In the genomic region with DNA sequence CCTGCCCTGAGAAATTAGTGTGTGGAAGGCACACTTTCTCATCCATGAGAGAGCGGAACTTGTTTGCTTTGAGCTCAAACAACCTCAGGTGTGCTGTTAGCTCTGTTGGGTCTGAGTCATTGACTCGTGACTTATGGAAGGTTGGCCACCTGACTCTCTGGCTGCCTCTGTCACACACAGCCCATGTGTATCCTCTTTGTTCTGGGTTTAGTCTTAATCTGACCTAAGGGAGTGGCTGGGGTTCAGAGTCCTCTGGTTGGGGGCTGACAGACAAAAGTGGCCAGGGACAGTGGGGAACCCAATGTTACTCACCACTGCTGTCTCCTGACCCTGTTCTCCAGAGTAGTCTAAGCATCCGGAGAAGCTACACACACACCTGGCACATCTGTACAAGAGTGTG, we compare ENCODE assay signal across 10 mouse cellular contexts. TPM values are rescaled to one million over a fixed set of nuclear protein-coding genes. Genes with fewer than 3 reads are reported as not detected.
DNase-seq lines count a peak whose midpoint lies in the region; ATAC-seq and TF ChIP-seq lines count a peak whose summit lies in the region.
"Had no signal": no experiment of that assay in that cellular context is flagged by ENCODE, and none has a peak within 500 bp of the region (broad histone marks: within the 10 kb centered on the region; RNA-seq: fewer than 3 reads in every experiment).

No protein-coding gene starts in this region.

- TF ChIP-seq CTCF in forebrain, postnatal 0 days (IDR thresholded peaks at IDR 0.05; ENCODE audit: low read depth): no peak

- H3K4me3 ChIP-seq in forebrain, embryonic 11.5 days (ENCODE audit: low read depth, low read length): no peak overlapping the region
- H3K4me3 ChIP-seq in forebrain, postnatal 0 days (ENCODE audit: low read depth, low read length): no peak overlapping the region
- H3K4me3 ChIP-seq in liver, embryonic 13.5 days (replicated peaks): no peak overlapping the region
- no peak overlapping the region for H3K4me3 ChIP-seq in liver, embryonic 11.5 days (ENCODE audit: low read depth, low read length)
- no peak overlapping the region for H3K4me3 ChIP-seq in intestine, embryonic 15.5 days (replicated peaks)
- no peak overlapping the region for H3K4me3 ChIP-seq in stomach, embryonic 16.5 days (replicated peaks; ENCODE audit: low read length)

- H3K27me3 ChIP-seq in forebrain, embryonic 11.5 days (ENCODE audit: control insufficient read depth, insufficient read depth, low read length): no peaks in the 10 kb centered on the region
- H3K27me3 ChIP-seq in forebrain, postnatal 0 days (ENCODE audit: insufficient read depth, low read length): no peaks in the 10 kb centered on the region
- 0 out of 2 replicates have a peak, but pooled peaks cover 6% of the 10 kb centered on the region for H3K27me3 ChIP-seq in liver, embryonic 13.5 days
- 0 out of 2 replicates have a peak, but pooled peaks cover 2% of the 10 kb centered on the region for H3K27me3 ChIP-seq in liver, embryonic 11.5 days (replicated peaks; ENCODE audit: control insufficient read depth, insufficient read depth, low read length)
- no peaks in the 10 kb centered on the region for H3K27me3 ChIP-seq in intestine, embryonic 15.5 days (replicated peaks)
- no peaks in the 10 kb centered on the region for H3K27me3 ChIP-seq in stomach, embryonic 16.5 days (ENCODE audit: control insufficient read depth, insufficient read depth, low read length)

- DNase-seq in forebrain, embryonic 11.5 days (ENCODE audit: low spot score): no peak
- no peak for DNase-seq in forebrain, postnatal 0 days
- no peak for DNase-seq in liver, embryonic 13.5 days
- DNase-seq in liver, embryonic 11.5 days (ENCODE audit: low spot score): no peak
- DNase-seq in thymus, postnatal 36 days: no peak
- no peak for DNase-seq in spleen, postnatal 14 days (ENCODE audit: low spot score in 2 of 2)

- no peak overlapping the region for H3K27ac ChIP-seq in forebrain, embryonic 11.5 days (ENCODE audit: low read depth, low read length)
- H3K27ac ChIP-seq in forebrain, postnatal 0 days (ENCODE audit: low read depth, low read length): no peak overlapping the region
- H3K27ac ChIP-seq in liver, embryonic 13.5 days: peak overlapping the region; percentile 64
- H3K27ac ChIP-seq in liver, embryonic 11.5 days (ENCODE audit: low read depth, low read length): no peak overlapping the region
- H3K27ac ChIP-seq in intestine, embryonic 15.5 days: no peak overlapping the region
- no peak overlapping the region for H3K27ac ChIP-seq in stomach, embryonic 16.5 days (ENCODE audit: low read length)

- ATAC-seq in forebrain, embryonic 11.5 days (replicated peaks; ENCODE audit: low FRiP score): 0 out of 2 replicates have a peak, but pooled peaks have one; percentile 21
- no peak for ATAC-seq in forebrain, postnatal 0 days
- no peak for ATAC-seq in liver, embryonic 13.5 days (ENCODE audit: low read depth)
- ATAC-seq in liver, embryonic 11.5 days (replicated peaks; ENCODE audit: low FRiP score): no peak
- peak; percentile 77 for ATAC-seq in intestine, embryonic 15.5 days
- ATAC-seq in stomach, embryonic 16.5 days (ENCODE audit: insufficient read depth, low FRiP score): peak; percentile 71

- no peaks in the 10 kb centered on the region for H3K9me3 ChIP-seq in forebrain, embryonic 11.5 days (ENCODE audit: control insufficient read depth, low read length)
- H3K9me3 ChIP-seq in forebrain, postnatal 0 days (ENCODE audit: low read length): no peaks in the 10 kb centered on the region
- no peaks in the 10 kb centered on the region for H3K9me3 ChIP-seq in liver, embryonic 13.5 days (replicated peaks)
- no peaks in the 10 kb centered on the region for H3K9me3 ChIP-seq in liver, embryonic 11.5 days (ENCODE audit: control insufficient read depth, low read length)
- no peaks in the 10 kb centered on the region for H3K9me3 ChIP-seq in intestine, embryonic 15.5 days
- no peaks in the 10 kb centered on the region for H3K9me3 ChIP-seq in stomach, embryonic 16.5 days (replicated peaks; ENCODE audit: control insufficient read depth, low read length)

- H3K9ac ChIP-seq in forebrain, embryonic 11.5 days (ENCODE audit: low read length): no peak overlapping the region
- H3K9ac ChIP-seq in forebrain, postnatal 0 days: no peak overlapping the region
- peak overlapping the region; percentile 22; the same call in 1 of the 2 replicates for H3K9ac ChIP-seq in liver, embryonic 13.5 days
- H3K9ac ChIP-seq in liver, embryonic 11.5 days (ENCODE audit: low read depth, low read length): no peak overlapping the region
- no peak overlapping the region for H3K9ac ChIP-seq in intestine, embryonic 15.5 days
- no peak overlapping the region for H3K9ac ChIP-seq in stomach, embryonic 16.5 days (ENCODE audit: low read length)

- H3K36me3 ChIP-seq in forebrain, embryonic 11.5 days (ENCODE audit: control insufficient read depth, insufficient read depth, low read length): no peaks in the 10 kb centered on the region
- no peaks in the 10 kb centered on the region for H3K36me3 ChIP-seq in forebrain, postnatal 0 days (ENCODE audit: insufficient read depth)
- H3K36me3 ChIP-seq in liver, embryonic 13.5 days: no peaks in the 10 kb centered on the region
- H3K36me3 ChIP-seq in liver, embryonic 11.5 days (ENCODE audit: control insufficient read depth, insufficient read depth, low read length): no peaks in the 10 kb centered on the region
- H3K36me3 ChIP-seq in intestine, embryonic 15.5 days: no peaks in the 10 kb centered on the region
- H3K36me3 ChIP-seq in stomach, embryonic 16.5 days (ENCODE audit: control insufficient read depth, insufficient read depth, low read length): no peaks in the 10 kb centered on the region

- WGBS in forebrain, embryonic 11.5 days: 92% methylated on average over 3 of the region's 3 CpGs
- 94% methylated on average over 3 of the region's 3 CpGs for WGBS in forebrain, postnatal 0 days
- 85% methylated on average over 3 of the region's 3 CpGs for WGBS in liver, embryonic 13.5 days (ENCODE audit: insufficient replicate concordance)
- WGBS in liver, embryonic 11.5 days: 90% methylated on average over 3 of the region's 3 CpGs
- 81% methylated on average over 3 of the region's 3 CpGs for WGBS in intestine, embryonic 15.5 days
- WGBS in stomach, embryonic 16.5 days: 61% methylated on average over 3 of the region's 3 CpGs

- no peak overlapping the region for H3K4me2 ChIP-seq in forebrain, embryonic 11.5 days (ENCODE audit: low read depth, low read length, severe bottlenecking)
- H3K4me2 ChIP-seq in forebrain, postnatal 0 days (ENCODE audit: low read depth): no peak overlapping the region
- H3K4me2 ChIP-seq in liver, embryonic 13.5 days: no peak overlapping the region
- H3K4me2 ChIP-seq in liver, embryonic 11.5 days: no peak overlapping the region
- no peak overlapping the region for H3K4me2 ChIP-seq in intestine, embryonic 15.5 days (replicated peaks)
- H3K4me2 ChIP-seq in stomach, embryonic 16.5 days (ENCODE audit: low read depth, low read length): no peak overlapping the region
- H3K4me2 ChIP-seq: midbrain, embryonic 11.5 days had no signal

- H3K4me1 ChIP-seq in forebrain, embryonic 11.5 days (replicated peaks; ENCODE audit: control insufficient read depth, insufficient read depth, low read length): no peaks in the 10 kb centered on the region
- peaks cover 4% of the 10 kb centered on the region; the same call in 1 of the 2 replicates for H3K4me1 ChIP-seq in forebrain, postnatal 0 days (ENCODE audit: insufficient read depth)
- H3K4me1 ChIP-seq in liver, embryonic 13.5 days (replicated peaks): peaks cover 52% of the 10 kb centered on the region
- no peaks in the 10 kb centered on the region for H3K4me1 ChIP-seq in liver, embryonic 11.5 days (replicated peaks; ENCODE audit: control insufficient read depth, insufficient read depth, low read length)
- peaks cover 22% of the 10 kb centered on the region for H3K4me1 ChIP-seq in intestine, embryonic 15.5 days (replicated peaks)
- 0 out of 2 replicates have a peak, but pooled peaks cover 5% of the 10 kb centered on the region for H3K4me1 ChIP-seq in stomach, embryonic 16.5 days (ENCODE audit: control insufficient read depth, insufficient read depth, low read length)

RNA-seq across cellular contexts. Expression of a gene that starts 39.0 kb away (rescaled TPM):
- polyA plus RNA-seq in forebrain, embryonic 11.5 days (2014; fragmentation: Nextera tagmentation; extraction: Ambion mirVana): 95.3 and 97.5 TPM in 2 replicates
- 5.3 and 9.1 TPM in 2 replicates for total RNA-seq in forebrain, postnatal 0 days (2014; rRNA removed)
- 8.9 and 9.8 TPM in 2 replicates for polyA plus RNA-seq in forebrain, postnatal 0 days (2015; fragmentation: Nextera tagmentation; extraction: Ambion mirVana)
- polyA plus RNA-seq in liver, embryonic 13.5 days (2015; fragmentation: Nextera tagmentation; extraction: Ambion mirVana): 22.5 and 36.2 TPM in 2 replicates
- polyA plus RNA-seq in liver, embryonic 11.5 days (2014; fragmentation: Nextera tagmentation; extraction: Ambion mirVana): 55.1 and 63.7 TPM in 2 replicates
- 34.2 and 35.8 TPM in 2 replicates for polyA plus RNA-seq in intestine, embryonic 15.5 days (2015; fragmentation: Nextera tagmentation; extraction: Ambion mirVana)
- 35.4 and 38.5 TPM in 2 replicates for polyA plus RNA-seq in stomach, embryonic 16.5 days (2015; fragmentation: Nextera tagmentation; extraction: Ambion mirVana)

RNA-seq across cellular contexts. Expression of a gene that starts 51.7 kb away (rescaled TPM):
- 0.12 TPM in 1 of 2 replicates, not detected in the other for polyA plus RNA-seq in forebrain, embryonic 11.5 days (2014; fragmentation: Nextera tagmentation; extraction: Ambion mirVana)
- total RNA-seq in forebrain, postnatal 0 days (2014; rRNA removed): 0.10 TPM in 1 of 2 replicates, not detected in the other
- polyA plus RNA-seq in forebrain, postnatal 0 days (2015; fragmentation: Nextera tagmentation; extraction: Ambion mirVana): 0.34 and 0.38 TPM in 2 replicates
- 3.7 and 5.5 TPM in 2 replicates for polyA plus RNA-seq in liver, embryonic 13.5 days (2015; fragmentation: Nextera tagmentation; extraction: Ambion mirVana)
- 2.2 and 2.5 TPM in 2 replicates for polyA plus RNA-seq in liver, embryonic 11.5 days (2014; fragmentation: Nextera tagmentation; extraction: Ambion mirVana)
- polyA plus RNA-seq in intestine, embryonic 15.5 days (2015; fragmentation: Nextera tagmentation; extraction: Ambion mirVana): 0.40 and 0.68 TPM in 2 replicates
- polyA plus RNA-seq in stomach, embryonic 16.5 days (2015; fragmentation: Nextera tagmentation; extraction: Ambion mirVana): 0.37 TPM in 2 replicates
- total RNA-seq: heart, postnatal 25 days had no signal
- polyA plus RNA-seq: midbrain, embryonic 11.5 days had no signal

RNA-seq across cellular contexts. Expression of a gene that starts 59.5 kb away (rescaled TPM):
- polyA plus RNA-seq in forebrain, embryonic 11.5 days (2014; fragmentation: Nextera tagmentation; extraction: Ambion mirVana): 70.7 and 72.8 TPM in 2 replicates
- total RNA-seq in forebrain, postnatal 0 days (2014; rRNA removed): 68.7 and 73.5 TPM in 2 replicates
- 27.4 and 36.5 TPM in 2 replicates for polyA plus RNA-seq in forebrain, postnatal 0 days (2015; fragmentation: Nextera tagmentation; extraction: Ambion mirVana)
- polyA plus RNA-seq in liver, embryonic 13.5 days (2015; fragmentation: Nextera tagmentation; extraction: Ambion mirVana): 48.6 and 55.8 TPM in 2 replicates
- 69.5 and 71.8 TPM in 2 replicates for polyA plus RNA-seq in liver, embryonic 11.5 days (2014; fragmentation: Nextera tagmentation; extraction: Ambion mirVana)
- polyA plus RNA-seq in intestine, embryonic 15.5 days (2015; fragmentation: Nextera tagmentation; extraction: Ambion mirVana): 33.6 and 35.4 TPM in 2 replicates
- polyA plus RNA-seq in stomach, embryonic 16.5 days (2015; fragmentation: Nextera tagmentation; extraction: Ambion mirVana): 24.8 and 25.9 TPM in 2 replicates

Comparison
In these comparisons a context has a peak if more than half of its experiments do, and no peak if none do; other contexts are left out.
1. ATAC-seq: peak in forebrain, embryonic 11.5 days (single experiment), intestine, embryonic 15.5 days (single experiment) and stomach, embryonic 16.5 days (single experiment); none in forebrain, postnatal 0 days (single experiment), liver, embryonic 13.5 days (single experiment) and liver, embryonic 11.5 days (single experiment).